Mouse (Mus musculus) WW6 (cell line): Measurements from ENCODE around the gene Ppp1r15a.

Experiments
- DNase-seq: peaks from one replicate; pipeline ENCODE4 v3.0.0-alpha.2; 2013; ENCODE audit warnings: low read depth, low spot score

The Ppp1r15a gene

DNA sequence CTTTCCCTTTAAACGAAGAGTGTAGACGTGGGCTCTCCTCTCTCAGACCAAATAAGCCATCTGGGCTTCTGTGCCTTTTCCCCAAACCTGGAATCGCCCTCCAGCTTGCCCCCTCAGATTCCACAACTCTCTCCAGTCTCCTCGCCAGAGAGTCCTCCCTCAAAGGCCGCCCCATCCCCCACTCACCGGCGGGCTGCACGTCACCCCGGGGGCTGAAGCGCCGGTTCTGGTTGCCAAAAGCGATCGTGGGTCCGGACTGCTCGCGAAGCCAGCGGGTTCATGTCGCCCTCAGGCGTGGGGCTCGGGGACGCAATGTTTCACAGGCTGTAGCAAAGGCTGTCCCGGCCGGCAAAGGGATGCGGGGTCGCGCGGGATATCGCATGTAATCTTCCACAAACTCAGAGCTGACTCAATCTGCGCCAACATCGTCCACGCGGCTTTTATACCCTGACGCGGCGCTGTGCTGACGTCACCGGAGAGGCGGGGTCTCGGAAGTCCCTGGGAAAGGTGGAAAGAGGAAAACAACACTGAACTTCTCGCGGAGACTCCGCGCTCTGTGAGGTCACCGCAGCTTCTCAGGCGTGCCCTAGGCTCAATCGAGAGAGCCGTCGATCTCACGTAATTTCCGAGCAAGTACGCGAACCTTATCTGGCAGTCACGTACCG lies at the start of gene Ppp1r15a, which contains the start of gene Plekha4:
TSS of gene Ppp1r15a (minus strand) at position 460 of the 665 bp plus-strand sequence.
TSS of gene Plekha4 (plus strand) at position 522 of the 665 bp plus-strand sequence.
- peak; percentile 95 for DNase-seq

GRCm38 (mm10) chr7:45574472-45575379 lies 48.7 kb upstream of the Ppp1r15a start:
- DNase-seq, result no peak

DNA sequence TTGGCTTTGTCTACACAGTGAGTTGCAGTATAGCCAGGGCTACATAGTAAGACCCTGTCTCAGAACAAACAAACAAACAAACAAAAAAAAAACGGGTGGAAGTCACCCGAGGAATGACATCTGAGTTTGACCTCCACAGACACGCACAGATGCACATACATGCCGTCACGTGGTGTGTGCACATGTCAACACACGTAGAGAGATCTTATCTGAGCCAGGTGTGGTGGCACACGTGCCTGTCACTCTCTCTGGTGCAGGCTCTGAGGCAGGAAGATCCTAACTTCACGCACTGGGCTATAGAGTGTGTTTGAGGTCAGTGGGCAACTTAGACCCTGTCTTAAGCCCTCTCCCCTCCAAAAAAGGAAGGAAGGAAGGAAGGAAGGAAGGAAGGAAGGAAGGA lies 47.9 kb upstream of the Ppp1r15a start:
- DNase-seq, result no peak

DNA sequence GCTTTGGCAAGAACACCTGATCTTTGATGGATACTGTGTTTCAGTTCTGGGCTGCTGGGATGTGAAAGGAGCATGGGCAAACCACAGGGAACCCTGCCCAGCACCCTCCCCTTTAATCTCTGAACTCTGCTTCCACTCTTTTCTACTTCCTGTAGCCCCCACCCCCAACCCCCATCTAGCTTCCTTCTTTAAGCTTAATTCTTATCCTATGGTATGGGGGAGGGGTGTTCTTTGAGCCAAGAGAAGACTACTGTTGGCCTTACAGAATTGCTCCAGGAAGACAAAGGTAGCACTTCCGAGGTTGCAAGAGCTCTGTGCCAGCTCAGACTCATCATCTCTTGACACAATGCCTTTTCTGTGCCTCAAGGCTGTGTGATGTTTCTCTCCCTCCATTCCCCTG lies 45.9 kb upstream of the Ppp1r15a start:
- DNase-seq, result no peak

GRCm38 (mm10) chr7:45570103-45570741 lies 44.2 kb upstream of the Ppp1r15a start, which contains the start of gene Bcat2:
TSS of gene Bcat2 (plus strand) at chr7:45570153.
- DNase-seq, result no peak

DNA sequence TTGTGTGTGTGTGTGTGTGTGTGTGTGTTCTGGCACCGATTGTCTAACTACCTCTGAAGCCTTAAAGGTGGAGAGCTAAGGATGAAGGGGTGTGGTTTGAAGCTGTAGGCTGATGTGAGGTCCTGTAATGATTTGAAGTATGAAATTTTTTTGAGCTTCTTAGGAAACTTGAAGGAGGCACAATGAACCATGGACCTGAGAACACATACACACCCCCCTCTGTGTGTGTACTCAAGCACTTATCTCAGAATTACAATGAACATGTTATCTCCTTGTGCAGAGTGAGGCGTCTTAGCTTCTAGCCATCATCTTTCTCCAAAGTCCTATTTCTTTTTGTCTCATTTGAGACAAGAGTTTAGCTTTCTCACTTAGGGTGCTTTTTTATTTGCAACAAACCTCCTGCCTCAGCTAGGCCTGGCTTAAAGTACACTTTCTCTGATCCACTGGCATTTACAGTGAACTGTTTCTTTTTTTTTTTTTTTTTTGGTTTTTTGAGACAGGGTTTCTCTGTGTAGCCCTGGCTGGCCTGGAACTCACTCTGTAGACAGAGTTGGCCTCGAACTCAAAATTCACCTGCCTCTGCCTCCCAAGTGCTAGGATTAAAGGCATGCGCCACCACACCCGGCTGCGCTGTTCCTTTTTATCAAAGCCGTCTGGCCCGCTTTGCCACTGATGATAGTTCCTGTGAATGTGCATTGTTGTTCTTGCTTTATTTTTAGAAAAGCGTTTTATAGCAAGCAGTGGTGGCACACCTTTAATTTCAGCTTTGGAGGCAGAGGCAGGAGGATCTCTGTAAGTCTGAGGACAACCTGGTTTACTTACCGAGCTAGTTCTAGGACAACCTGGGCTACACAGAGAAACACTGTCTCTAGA lies 42.8 kb upstream of the Ppp1r15a start:
- DNase-seq, result no peak

DNA sequence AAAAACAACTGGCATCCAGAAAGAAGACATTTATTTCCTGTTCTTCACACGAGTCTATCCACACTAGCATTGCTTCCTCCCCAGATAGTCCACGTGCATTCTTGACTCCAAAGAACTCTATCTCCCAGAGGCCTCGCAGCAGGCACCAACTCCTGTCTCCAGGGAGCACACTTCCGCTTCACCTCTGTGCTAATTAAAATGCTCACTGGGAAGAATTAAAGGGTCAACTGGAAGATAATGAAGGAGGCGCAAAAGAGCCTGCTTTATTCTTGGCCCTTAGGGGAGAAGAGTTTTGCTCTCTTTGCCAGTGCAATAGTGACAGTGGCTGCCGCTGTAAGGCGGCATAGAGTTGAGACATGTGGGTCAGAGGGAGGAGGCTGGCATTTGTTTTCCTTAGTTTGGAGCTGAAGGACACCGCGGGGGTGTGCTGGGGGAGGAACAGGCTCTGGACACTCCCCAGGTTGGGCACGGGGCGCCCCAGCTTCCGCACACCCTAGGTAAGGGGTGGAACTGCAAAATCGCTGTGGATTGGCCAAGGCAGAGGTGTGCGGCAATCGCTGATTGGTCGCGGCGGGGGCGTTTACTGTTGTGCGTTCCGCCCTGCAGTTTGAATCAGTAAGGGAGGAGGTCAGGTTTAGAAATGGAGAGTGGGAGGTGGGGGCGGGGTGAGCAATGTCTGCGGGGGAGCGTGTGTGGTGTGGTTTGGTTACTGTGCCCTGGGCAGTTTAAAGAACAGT lies 41.9 kb upstream of the Ppp1r15a start:
- peak; percentile 86 for DNase-seq

- no peak for DNase-seq
Observed at GRCm38 (mm10) chr7:45567112-45567779, 41.2 kb upstream of the Ppp1r15a start.

DNA sequence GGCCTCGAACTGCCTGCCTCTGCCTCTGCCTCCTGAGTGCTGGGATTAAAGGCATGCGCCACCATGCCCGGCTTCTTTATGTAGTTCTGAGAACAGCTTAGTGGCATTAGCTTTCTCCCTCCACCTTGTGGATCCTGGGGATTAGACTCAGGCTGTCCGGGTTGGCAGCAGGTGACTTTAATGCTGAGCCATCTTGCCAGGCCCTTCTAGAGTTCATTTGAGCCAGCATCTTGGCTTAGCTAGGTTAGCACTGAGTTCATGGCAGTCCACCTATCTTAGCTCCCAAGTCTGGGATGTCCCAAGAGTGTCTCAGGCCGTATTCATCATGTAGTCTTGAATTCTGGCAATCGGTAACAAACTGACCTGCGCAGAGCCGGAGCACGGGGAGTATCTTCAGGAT lies 39.4 kb upstream of the Ppp1r15a start:
- no peak for DNase-seq

DNA sequence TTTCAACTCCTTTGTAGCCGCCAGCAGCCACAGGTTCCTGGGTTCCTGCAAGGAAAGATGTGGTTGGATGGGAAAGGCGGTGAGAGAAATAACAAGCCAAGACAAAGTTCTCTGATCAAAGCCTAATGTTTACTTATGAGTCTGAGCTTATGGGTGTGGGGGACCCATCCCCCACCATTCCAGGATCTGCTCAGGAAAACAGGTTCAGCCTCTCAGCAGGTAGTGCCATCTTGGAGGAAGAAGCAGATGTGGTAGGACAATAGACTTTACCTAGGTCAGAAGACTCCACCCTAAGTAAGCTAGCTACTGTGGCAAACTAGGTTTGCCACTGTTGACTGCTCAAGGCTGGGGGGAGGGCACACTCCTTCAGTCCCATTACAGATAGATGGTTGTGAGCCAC lies 38.7 kb upstream of the Ppp1r15a start:
- no peak for DNase-seq

GRCm38 (mm10) chr7:45561624-45562520 lies 35.8 kb upstream of the Ppp1r15a start:
- no peak for DNase-seq

DNA sequence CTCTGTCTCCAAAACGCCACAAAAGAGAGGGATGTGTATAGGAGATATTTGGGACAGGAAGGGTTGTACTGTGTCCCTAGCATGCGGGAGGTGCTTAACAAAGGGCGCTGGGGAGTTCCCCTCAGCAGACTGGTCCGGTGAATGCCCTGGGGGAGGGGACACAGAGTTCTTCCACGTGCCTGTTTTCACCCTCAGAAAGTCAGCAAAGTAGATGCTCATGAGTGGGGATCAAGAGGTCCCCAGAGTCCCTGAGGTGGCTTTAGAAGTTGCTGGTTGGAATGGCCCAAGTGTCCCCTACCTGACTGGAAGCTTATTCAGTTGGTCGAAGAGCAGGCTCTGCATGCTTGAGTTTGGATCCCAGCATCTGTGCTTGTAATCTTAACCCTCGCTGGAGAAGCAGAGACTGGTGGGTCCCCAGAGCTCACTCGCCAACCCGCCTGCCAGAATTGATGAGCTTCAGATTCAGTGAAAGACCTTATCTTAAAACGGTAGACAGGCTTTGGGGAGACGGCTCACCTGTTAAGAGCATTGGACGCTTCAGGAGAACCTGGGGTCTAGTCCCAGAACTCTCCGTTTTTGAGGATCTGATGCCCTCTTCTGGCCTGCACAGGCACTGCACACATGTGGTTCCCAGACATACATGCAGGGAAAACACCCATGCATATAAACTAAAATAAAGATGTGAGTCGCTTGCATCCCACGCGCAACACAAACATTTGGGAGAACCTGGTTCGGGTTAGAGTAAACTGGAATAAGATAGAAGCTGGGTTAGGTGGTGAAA lies 35.0 kb upstream of the Ppp1r15a start:
- no peak for DNase-seq

GRCm38 (mm10) chr7:45560241-45560640 lies 34.2 kb upstream of the Ppp1r15a start:
- DNase-seq, result no peak

GRCm38 (mm10) chr7:45558907-45559306 lies 32.8 kb upstream of the Ppp1r15a start:
- no peak for DNase-seq

DNA sequence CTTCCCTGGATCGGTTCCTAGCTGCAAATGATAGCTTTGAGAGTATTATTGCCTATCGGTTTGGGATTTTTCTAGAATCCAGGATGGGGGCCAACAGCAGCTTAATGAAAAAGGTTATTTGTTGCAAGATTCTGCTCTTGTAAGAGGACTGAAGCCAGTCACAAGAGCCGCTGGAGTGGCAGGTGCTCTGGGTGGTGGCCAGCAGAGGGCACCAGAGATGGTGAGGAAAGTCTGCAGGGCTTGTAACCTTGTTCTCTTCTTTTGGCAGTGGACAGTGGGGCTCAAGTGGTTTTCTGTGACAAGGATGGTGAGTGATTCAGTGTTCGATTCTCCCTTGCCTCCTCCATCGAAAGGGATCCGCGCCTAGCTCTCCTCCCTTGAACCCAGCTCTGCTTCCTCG lies 29.7 kb upstream of the Ppp1r15a start:
- no peak for DNase-seq

- DNase-seq, result no peak
Observed at GRCm38 (mm10) chr7:45554744-45555143, 28.7 kb upstream of the Ppp1r15a start, which contains the start of gene Hsd17b14. TSS of gene Hsd17b14 (plus strand) at chr7:45554893.

DNA sequence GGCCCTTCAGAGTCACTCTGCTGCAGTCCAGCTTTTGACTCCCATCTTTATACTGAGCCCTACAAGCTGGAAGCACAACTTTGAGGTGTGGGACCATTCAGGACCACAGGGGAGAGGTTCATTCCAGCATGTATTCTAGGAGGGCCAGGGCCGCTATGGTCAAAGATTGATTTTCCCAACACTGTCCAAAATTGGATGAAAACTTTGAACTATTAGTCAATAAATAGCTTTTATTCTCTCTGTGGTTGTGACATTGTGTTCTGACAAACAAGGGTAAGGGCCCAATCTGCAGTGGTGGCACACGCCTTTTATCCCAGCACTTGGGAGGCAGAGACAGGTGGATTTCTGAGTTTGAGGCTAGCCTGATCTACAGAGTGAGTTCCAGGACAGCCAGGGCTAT lies 27.9 kb upstream of the Ppp1r15a start:
- DNase-seq, result no peak

DNA sequence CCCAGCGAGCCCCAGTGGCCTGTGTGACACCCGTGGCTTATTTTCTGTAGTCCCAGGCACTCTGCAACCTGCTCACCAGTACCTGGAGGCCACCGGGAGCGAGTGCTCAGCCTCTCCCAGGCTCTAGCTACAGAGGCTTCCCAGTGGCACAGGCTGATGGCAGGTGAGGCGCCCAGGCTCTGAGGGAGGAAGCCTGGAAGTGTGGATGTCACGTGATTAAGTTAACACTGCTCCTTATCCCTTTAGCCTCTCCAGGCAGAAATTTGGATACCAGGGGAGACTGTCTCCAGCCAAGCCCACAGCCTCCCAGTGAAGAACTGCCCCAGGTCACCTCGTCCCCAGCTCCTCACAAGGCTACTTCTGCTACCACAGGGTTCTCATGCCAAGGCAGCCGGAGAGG lies 27.5 kb upstream of the Ppp1r15a start:
- DNase-seq, result no peak
